Mouse (Mus musculus) G1E (cell line): ENCODE measurements at regions not wholly inside any gene's neighbourhood (a gene's known extent, or its start where the extent isn't known, plus 50 kb on each side); places are given as distances from the start of the nearest gene placed in this dataset.

Experiments used
- CTCF ChIP-seq: IDR thresholded peaks from 2 replicates; pipeline ENCODE4 v1.5.1; 2012; ENCODE audit warnings: low read depth, low read length, inconsistent platforms, mixed read lengths
- GATA1 ChIP-seq: IDR thresholded peaks from 2 replicates; pipeline ENCODE4 v1.6.1; 2012; ENCODE audit warnings: borderline replicate concordance, low read length, inconsistent platforms, mixed read lengths
- GATA2 ChIP-seq: IDR thresholded peaks from 2 replicates; pipeline ENCODE4 v1.6.1; 2012; ENCODE audit warnings: low read depth, low read length, inconsistent platforms, borderline replicate concordance
- POLR2AphosphoS5 ChIP-seq: IDR thresholded peaks from 2 replicates; pipeline ENCODE4 v1.6.1; 2012; ENCODE audit warnings: low read depth, low read length, inconsistent platforms; ENCODE audit not compliant: insufficient replicate concordance
- TAL1 ChIP-seq: conservative IDR thresholded peaks from 2 replicates; pipeline ENCODE4 v1.6.1; 2012; ENCODE audit warnings: low read depth, low read length, inconsistent platforms, mixed read lengths

- TF ChIP-seq CTCF (no peak), GATA1 (no peak), GATA2 (no peak), POLR2AphosphoS5 (no peak), TAL1 (no peak)
Measured at GRCm38 (mm10) chr6:67111581-67111980, 74.3 kb upstream of the Gadd45a start.
